Mouse (Mus musculus) bone marrow, adult 2 months (tissue): ENCODE results near the gene Ubd.

ENCODE experiments used
- CTCF ChIP-seq: fragments of 200-500 bp; IDR thresholded peaks from 2 replicates; pipeline ENCODE4 v1.5.1; 2011; ENCODE audit warnings: low read length, control low read depth; ENCODE audit not compliant: control insufficient read depth, insufficient read depth
- POLR2A ChIP-seq: fragments of 200-500 bp; IDR thresholded peaks from 2 replicates; pipeline ENCODE4 v1.6.1; 2011; ENCODE audit warnings: low read depth, mild to moderate bottlenecking, control low read depth, low read length, borderline replicate concordance; ENCODE audit not compliant: control insufficient read depth

GRCm38 (mm10) chr17:37242198-37242597, 48.5 kb downstream of the Ubd start:
- no peak for TF ChIP-seq CTCF
- TF ChIP-seq POLR2A = no peak
